Mouse (Mus musculus) cerebellum, adult 2 months (tissue): ENCODE results near the gene Fbxo27.

Experiments
- CTCF ChIP-seq: fragments of 200-500 bp; IDR thresholded peaks from 2 replicates; pipeline ENCODE4 v1.5.1; 2011; ENCODE audit warnings: low read depth, mild to moderate bottlenecking, control low read depth, low read length, moderate library complexity, borderline replicate concordance; ENCODE audit not compliant: insufficient read depth
- POLR2A ChIP-seq: fragments of 200-500 bp; IDR thresholded peaks from 2 replicates; pipeline ENCODE4 v1.6.1; 2011; ENCODE audit warnings: low read length, control low read depth, borderline replicate concordance; ENCODE audit not compliant: insufficient read depth

- no peak for TF ChIP-seq CTCF
- TF ChIP-seq POLR2A: no peak
These were observed 2.4 kb downstream of the Fbxo27 start for GRCm38 (mm10) chr7:28694966-28695511.
